Mouse (Mus musculus): ENCODE measurements around the gene Gm10772. TPM values are rescaled to one million over a fixed set of nuclear protein-coding genes. Genes with fewer than 3 reads are reported as not detected.
"Not testable (repeated sequence)": the region's sequence is repeated elsewhere in the genome, so short reads cannot be mapped to it uniquely, and the experiment has no call there.

The Gm10772 gene
- not detected in 2 replicates for polyA plus RNA-seq (2015; fragmentation: Nextera tagmentation; extraction: Ambion mirVana)

GRCm38 (mm10) chr13:66227473-66227872 is at the start of gene Gm10772:
Gene Gm10772 (minus strand): TSS chr13:66227573.
- ATAC-seq; H3K27ac ChIP-seq (ENCODE audit: low read length); H3K36me3 ChIP-seq (ENCODE audit: control insufficient read depth, insufficient read depth); H3K9me3 ChIP-seq (ENCODE audit: control insufficient read depth, low read length); H3K27me3 ChIP-seq (replicated peaks; ENCODE audit: control insufficient read depth, insufficient read depth, low read length); H3K4me2 ChIP-seq (ENCODE audit: low read length); H3K9ac ChIP-seq (replicated peaks; ENCODE audit: low read depth, low read length); H3K4me1 ChIP-seq (replicated peaks; ENCODE audit: control insufficient read depth, insufficient read depth, low read length); H3K4me3 ChIP-seq (replicated peaks; ENCODE audit: low read length): not testable (repeated sequence)
- WGBS: no CpG with 5 or more reads among the region's 3 CpGs

GRCm38 (mm10) chr13:66263914-66264313 is 36.5 kb upstream of the Gm10772 start:
- WGBS: no CpG with 5 or more reads among the region's 1 CpGs
- not testable (repeated sequence) for H3K4me1 ChIP-seq (replicated peaks; ENCODE audit: control insufficient read depth, insufficient read depth, low read length)

DNA sequence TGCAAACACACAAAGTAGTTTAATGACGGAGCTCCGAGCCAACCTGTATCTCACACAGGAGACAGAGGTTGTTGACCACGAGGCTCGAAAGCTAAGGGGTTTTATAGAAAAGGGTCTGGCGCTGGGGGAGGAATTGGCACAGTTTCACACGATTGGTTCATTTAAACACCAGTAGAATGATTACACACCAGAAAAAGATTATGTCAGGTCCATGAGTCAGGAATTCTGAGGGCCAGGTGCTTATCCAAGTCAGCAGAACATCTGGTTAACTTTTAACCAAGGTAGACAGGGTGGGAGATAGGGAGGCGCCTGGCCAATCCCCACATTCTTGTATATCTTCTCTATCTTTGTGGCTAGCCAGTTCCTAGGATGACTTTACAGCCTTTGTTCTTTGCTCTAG is 35.8 kb upstream of the Gm10772 start:
- not testable (repeated sequence) for H3K27me3 ChIP-seq (replicated peaks; ENCODE audit: control insufficient read depth, insufficient read depth, low read length); ATAC-seq; H3K4me2 ChIP-seq (ENCODE audit: low read length); H3K4me1 ChIP-seq (replicated peaks; ENCODE audit: control insufficient read depth, insufficient read depth, low read length); H3K36me3 ChIP-seq (ENCODE audit: control insufficient read depth, insufficient read depth); H3K4me3 ChIP-seq (replicated peaks; ENCODE audit: low read length); H3K9me3 ChIP-seq (ENCODE audit: control insufficient read depth, low read length); H3K9ac ChIP-seq (replicated peaks; ENCODE audit: low read depth, low read length); H3K27ac ChIP-seq (ENCODE audit: low read length)
- WGBS: 83% methylated on average over 3 of the region's 7 CpGs

More at GRCm38 (mm10) chr13:66263914-66264313, 36.5 kb upstream of the Gm10772 start:
- not testable (repeated sequence) for H3K4me2 ChIP-seq (ENCODE audit: low read length); H3K9ac ChIP-seq (replicated peaks; ENCODE audit: low read depth, low read length); H3K27me3 ChIP-seq (replicated peaks; ENCODE audit: control insufficient read depth, insufficient read depth, low read length); ATAC-seq; H3K9me3 ChIP-seq (ENCODE audit: control insufficient read depth, low read length); H3K4me3 ChIP-seq (replicated peaks; ENCODE audit: low read length); H3K27ac ChIP-seq (ENCODE audit: low read length); H3K36me3 ChIP-seq (ENCODE audit: control insufficient read depth, insufficient read depth)

GRCm38 (mm10) chr13:66214349-66214748 is 13.0 kb downstream of the Gm10772 start:
- no peak overlapping the region for H3K9ac ChIP-seq (replicated peaks; ENCODE audit: low read depth, low read length)

DNA sequence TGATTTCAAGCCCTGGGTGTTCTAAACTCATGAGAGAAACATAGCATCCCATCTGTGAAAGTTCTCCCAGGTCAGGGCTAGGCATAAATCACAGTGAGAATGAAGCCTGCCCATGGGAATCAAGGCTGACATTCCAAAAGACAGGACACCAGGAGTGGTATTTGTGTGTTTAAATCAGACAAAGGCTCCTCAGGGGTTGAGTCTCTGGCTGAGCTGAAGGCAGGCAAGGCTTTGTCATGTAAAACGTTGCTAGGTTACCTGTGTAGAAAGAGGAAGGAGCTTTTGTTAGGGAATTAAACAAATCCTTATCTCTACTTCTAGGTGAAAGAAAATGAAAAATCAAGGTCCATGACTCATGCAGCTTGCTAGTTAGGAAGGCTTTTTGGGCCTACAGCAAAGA is 13.6 kb downstream of the Gm10772 start:
- WGBS: no CpG with 5 or more reads among the region's 1 CpGs
- H3K4me2 ChIP-seq (ENCODE audit: low read length); H3K27me3 ChIP-seq (replicated peaks; ENCODE audit: control insufficient read depth, insufficient read depth, low read length); H3K4me1 ChIP-seq (replicated peaks; ENCODE audit: control insufficient read depth, insufficient read depth, low read length); H3K36me3 ChIP-seq (ENCODE audit: control insufficient read depth, insufficient read depth); H3K27ac ChIP-seq (ENCODE audit: low read length); H3K9me3 ChIP-seq (ENCODE audit: control insufficient read depth, low read length); ATAC-seq; H3K9ac ChIP-seq (replicated peaks; ENCODE audit: low read depth, low read length); H3K4me3 ChIP-seq (replicated peaks; ENCODE audit: low read length): not testable (repeated sequence)

More at GRCm38 (mm10) chr13:66214349-66214748, 13.0 kb downstream of the Gm10772 start:
- no peaks in the 10 kb centered on the region for H3K36me3 ChIP-seq (ENCODE audit: control insufficient read depth, insufficient read depth)
- no peak overlapping the region for H3K4me2 ChIP-seq (ENCODE audit: low read length)
- no peaks in the 10 kb centered on the region for H3K4me1 ChIP-seq (replicated peaks; ENCODE audit: control insufficient read depth, insufficient read depth, low read length)
- no peaks in the 10 kb centered on the region for H3K9me3 ChIP-seq (ENCODE audit: control insufficient read depth, low read length)
- H3K4me3 ChIP-seq (replicated peaks; ENCODE audit: low read length): no peak overlapping the region
- no peaks in the 10 kb centered on the region for H3K27me3 ChIP-seq (replicated peaks; ENCODE audit: control insufficient read depth, insufficient read depth, low read length)
- no CpG with 5 or more reads among the region's 11 CpGs for WGBS
- H3K27ac ChIP-seq (ENCODE audit: low read length): no peak overlapping the region
- no peak for ATAC-seq

DNA sequence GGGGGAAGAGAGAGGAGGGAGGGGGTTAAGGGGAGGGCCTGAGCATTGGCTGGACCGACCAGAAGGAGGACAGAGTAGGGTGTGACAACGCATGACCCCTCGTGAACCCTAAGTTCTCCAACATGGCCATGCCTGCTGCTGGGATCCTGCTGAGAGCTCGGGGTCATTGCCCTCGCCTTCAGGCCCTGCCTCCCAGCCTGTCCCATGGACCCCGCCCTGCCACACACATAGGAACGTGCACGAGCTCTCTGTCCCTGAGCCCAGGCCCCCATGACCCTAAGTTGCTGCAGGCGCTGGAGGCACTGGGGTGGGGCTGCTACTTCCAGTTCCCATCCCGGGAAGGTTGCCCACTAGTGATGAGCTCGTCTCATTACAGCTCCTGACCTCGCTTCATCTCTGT is 48.2 kb downstream of the Gm10772 start:
- not testable (repeated sequence) for H3K27me3 ChIP-seq (replicated peaks; ENCODE audit: control insufficient read depth, insufficient read depth, low read length); H3K9ac ChIP-seq (replicated peaks; ENCODE audit: low read depth, low read length); H3K4me3 ChIP-seq (replicated peaks; ENCODE audit: low read length); H3K36me3 ChIP-seq (ENCODE audit: control insufficient read depth, insufficient read depth); H3K9me3 ChIP-seq (ENCODE audit: control insufficient read depth, low read length); H3K4me2 ChIP-seq (ENCODE audit: low read length); ATAC-seq; H3K4me1 ChIP-seq (replicated peaks; ENCODE audit: control insufficient read depth, insufficient read depth, low read length); H3K27ac ChIP-seq (ENCODE audit: low read length)
- WGBS: 94% methylated on average over 4 of the region's 12 CpGs

Other genes starting within 250 kb of the Gm10772 start
- gene Gm10324, start 108.0 kb downstream of the Gm10772 start, polyA plus RNA-seq (2015; fragmentation: Nextera tagmentation; extraction: Ambion mirVana): not detected in 2 replicates
- not detected in 2 replicates for gene 2410141K09Rik, start 213.5 kb upstream of the Gm10772 start, polyA plus RNA-seq (2015; fragmentation: Nextera tagmentation; extraction: Ambion mirVana)